Mouse (Mus musculus) small intestine, adult 2 months (tissue): ENCODE data around the gene Gm13889.

Experiments used
- CTCF ChIP-seq: fragments of 200-500 bp; IDR thresholded peaks from 2 replicates; pipeline ENCODE4 v1.5.1; 2012; ENCODE audit warnings: low read depth, mild to moderate bottlenecking, control low read depth, inconsistent platforms, low read length, moderate library complexity, mixed read lengths; ENCODE audit not compliant: insufficient replicate concordance, insufficient read length; ENCODE audit errors: extremely low read depth
- POLR2A ChIP-seq: fragments of 200-500 bp; IDR thresholded peaks from 2 replicates; pipeline ENCODE4 v1.6.1; 2012; ENCODE audit warnings: low read depth, mild to moderate bottlenecking, control low read depth, inconsistent platforms, low read length, moderate library complexity

- TF ChIP-seq POLR2A (no peak), CTCF (no peak)
These were observed 29.1 kb downstream of the Gm13889 start for GRCm38 (mm10) chr2:93927701-93928437.
